Mouse (Mus musculus): ENCODE measurements around the gene Vav2. TPM values are rescaled to one million over a fixed set of nuclear protein-coding genes. Genes with fewer than 3 reads are reported as not detected.

Vav2 gene
- polyA plus RNA-seq, 1 experiment, result 48.0 TPM

GRCm38 (mm10) chr2:27381254-27381653 is 45.6 kb downstream of the Vav2 start:
- H3K4me1 ChIP-seq (replicated peaks; ENCODE audit: control insufficient read depth, insufficient read depth, low read length), result peaks cover 56% of the 10 kb centered on the region
- TF ChIP-seq CTCF (IDR thresholded peaks at IDR 0.05; ENCODE audit: borderline replicate concordance, control insufficient read depth, extremely low read depth, insufficient read depth, low read length, poor library complexity) (no peak), POLR2A (IDR thresholded peaks at IDR 0.05; ENCODE audit: control insufficient read depth, extremely low read depth, insufficient read depth, low read length, poor library complexity) (no peak)
- no peak overlapping the region for H3K27ac ChIP-seq (ENCODE audit: control insufficient read depth, insufficient read depth, low read length)
- H3K36me3 ChIP-seq (ENCODE audit: control insufficient read depth, insufficient read depth, low read length), result no peaks in the 10 kb centered on the region
- no peak overlapping the region for H3K4me3 ChIP-seq (ENCODE audit: control insufficient read depth, insufficient read depth, low read length)
- no peaks in the 10 kb centered on the region for H3K27me3 ChIP-seq (ENCODE audit: control insufficient read depth, insufficient read depth, low read length)
- WGBS, result 92% methylated on average over 3 of the region's 3 CpGs
- no peak for DNase-seq

- H3K36me3 ChIP-seq (ENCODE audit: control insufficient read depth, insufficient read depth, low read length), result no peaks in the 10 kb centered on the region
- TF ChIP-seq CTCF (IDR thresholded peaks at IDR 0.05; ENCODE audit: borderline replicate concordance, control insufficient read depth, extremely low read depth, insufficient read depth, low read length, poor library complexity), result no peak
- TF ChIP-seq POLR2A (IDR thresholded peaks at IDR 0.05; ENCODE audit: control insufficient read depth, extremely low read depth, insufficient read depth, low read length, poor library complexity), result no peak
- no peaks in the 10 kb centered on the region for H3K27me3 ChIP-seq (ENCODE audit: control insufficient read depth, insufficient read depth, low read length)
- 16% methylated on average over 4 of the region's 4 CpGs for WGBS
- peak; percentile 41 for DNase-seq
- H3K4me3 ChIP-seq (ENCODE audit: control insufficient read depth, insufficient read depth, low read length), result no peak overlapping the region
- H3K4me1 ChIP-seq (replicated peaks; ENCODE audit: control insufficient read depth, insufficient read depth, low read length), result peaks cover 75% of the 10 kb centered on the region
- H3K27ac ChIP-seq (ENCODE audit: control insufficient read depth, insufficient read depth, low read length), result peak overlapping the region; percentile 84
These were observed 49.0 kb downstream of the Vav2 start for GRCm38 (mm10) chr2:27377876-27378275.

GRCm38 (mm10) chr2:27377164-27377563 is 49.7 kb downstream of the Vav2 start:
- WGBS, result 96% methylated on average over 8 of the region's 8 CpGs
- Histone ChIP-seq H3K36me3 (ENCODE audit: control insufficient read depth, insufficient read depth, low read length) (no peaks in the 10 kb centered on the region), H3K27me3 (ENCODE audit: control insufficient read depth, insufficient read depth, low read length) (no peaks in the 10 kb centered on the region), H3K27ac (ENCODE audit: control insufficient read depth, insufficient read depth, low read length) (peak overlapping the region; percentile 84), H3K4me3 (ENCODE audit: control insufficient read depth, insufficient read depth, low read length) (no peak overlapping the region), H3K4me1 (replicated peaks; ENCODE audit: control insufficient read depth, insufficient read depth, low read length) (peaks cover 82% of the 10 kb centered on the region)
- no peak for DNase-seq
- TF ChIP-seq CTCF (IDR thresholded peaks at IDR 0.05; ENCODE audit: borderline replicate concordance, control insufficient read depth, extremely low read depth, insufficient read depth, low read length, poor library complexity), result no peak
- TF ChIP-seq POLR2A (IDR thresholded peaks at IDR 0.05; ENCODE audit: control insufficient read depth, extremely low read depth, insufficient read depth, low read length, poor library complexity), result no peak

GRCm38 (mm10) chr2:27375141-27375540 is 51.7 kb downstream of the Vav2 start:
- 67% methylated on average over 3 of the region's 3 CpGs for WGBS
- H3K4me1 ChIP-seq (replicated peaks; ENCODE audit: control insufficient read depth, insufficient read depth, low read length), result peaks cover 74% of the 10 kb centered on the region
- no peak overlapping the region for H3K27ac ChIP-seq (ENCODE audit: control insufficient read depth, insufficient read depth, low read length)
- no peaks in the 10 kb centered on the region for H3K36me3 ChIP-seq (ENCODE audit: control insufficient read depth, insufficient read depth, low read length)
- no peak overlapping the region for H3K4me3 ChIP-seq (ENCODE audit: control insufficient read depth, insufficient read depth, low read length)
- no peaks in the 10 kb centered on the region for H3K27me3 ChIP-seq (ENCODE audit: control insufficient read depth, insufficient read depth, low read length)
- no peak for DNase-seq
- no peak for TF ChIP-seq POLR2A (IDR thresholded peaks at IDR 0.05; ENCODE audit: control insufficient read depth, extremely low read depth, insufficient read depth, low read length, poor library complexity)
- TF ChIP-seq CTCF (IDR thresholded peaks at IDR 0.05; ENCODE audit: borderline replicate concordance, control insufficient read depth, extremely low read depth, insufficient read depth, low read length, poor library complexity), result no peak

GRCm38 (mm10) chr2:27373349-27373748 is 53.5 kb downstream of the Vav2 start:
- DNase-seq, result no peak
- H3K27ac ChIP-seq (ENCODE audit: control insufficient read depth, insufficient read depth, low read length), result no peak overlapping the region
- H3K27me3 ChIP-seq (ENCODE audit: control insufficient read depth, insufficient read depth, low read length), result no peaks in the 10 kb centered on the region
- H3K4me1 ChIP-seq (replicated peaks; ENCODE audit: control insufficient read depth, insufficient read depth, low read length), result peaks cover 60% of the 10 kb centered on the region
- no peaks in the 10 kb centered on the region for H3K36me3 ChIP-seq (ENCODE audit: control insufficient read depth, insufficient read depth, low read length)
- 92% methylated on average over 12 of the region's 12 CpGs for WGBS
- H3K4me3 ChIP-seq (ENCODE audit: control insufficient read depth, insufficient read depth, low read length), result no peak overlapping the region
- no peak for TF ChIP-seq CTCF (IDR thresholded peaks at IDR 0.05; ENCODE audit: borderline replicate concordance, control insufficient read depth, extremely low read depth, insufficient read depth, low read length, poor library complexity)
- TF ChIP-seq POLR2A (IDR thresholded peaks at IDR 0.05; ENCODE audit: control insufficient read depth, extremely low read depth, insufficient read depth, low read length, poor library complexity), result no peak

- Histone ChIP-seq H3K27ac (ENCODE audit: control insufficient read depth, insufficient read depth, low read length) (no peak overlapping the region), H3K27me3 (ENCODE audit: control insufficient read depth, insufficient read depth, low read length) (no peaks in the 10 kb centered on the region), H3K36me3 (ENCODE audit: control insufficient read depth, insufficient read depth, low read length) (no peaks in the 10 kb centered on the region), H3K4me3 (ENCODE audit: control insufficient read depth, insufficient read depth, low read length) (no peak overlapping the region), H3K4me1 (replicated peaks; ENCODE audit: control insufficient read depth, insufficient read depth, low read length) (peaks cover 51% of the 10 kb centered on the region)
- no peak for DNase-seq
- no peak for TF ChIP-seq POLR2A (IDR thresholded peaks at IDR 0.05; ENCODE audit: control insufficient read depth, extremely low read depth, insufficient read depth, low read length, poor library complexity)
- no peak for TF ChIP-seq CTCF (IDR thresholded peaks at IDR 0.05; ENCODE audit: borderline replicate concordance, control insufficient read depth, extremely low read depth, insufficient read depth, low read length, poor library complexity)
- 70% methylated on average over 2 of the region's 2 CpGs for WGBS
These were observed 55.4 kb downstream of the Vav2 start for GRCm38 (mm10) chr2:27371450-27371849.

GRCm38 (mm10) chr2:27368980-27369379 is 57.9 kb downstream of the Vav2 start:
- Histone ChIP-seq H3K36me3 (ENCODE audit: control insufficient read depth, insufficient read depth, low read length) (no peaks in the 10 kb centered on the region), H3K4me1 (replicated peaks; ENCODE audit: control insufficient read depth, insufficient read depth, low read length) (peaks cover 48% of the 10 kb centered on the region), H3K27me3 (ENCODE audit: control insufficient read depth, insufficient read depth, low read length) (no peaks in the 10 kb centered on the region), H3K4me3 (ENCODE audit: control insufficient read depth, insufficient read depth, low read length) (no peak overlapping the region), H3K27ac (ENCODE audit: control insufficient read depth, insufficient read depth, low read length) (no peak overlapping the region)
- WGBS, result 96% methylated on average over 8 of the region's 8 CpGs
- TF ChIP-seq CTCF (IDR thresholded peaks at IDR 0.05; ENCODE audit: borderline replicate concordance, control insufficient read depth, extremely low read depth, insufficient read depth, low read length, poor library complexity), result no peak
- TF ChIP-seq POLR2A (IDR thresholded peaks at IDR 0.05; ENCODE audit: control insufficient read depth, extremely low read depth, insufficient read depth, low read length, poor library complexity), result no peak
- no peak for DNase-seq

Measured in thymus, adult 2 months (tissue).